ENCODE assay signal across 16 mouse cellular contexts in the genomic region with DNA sequence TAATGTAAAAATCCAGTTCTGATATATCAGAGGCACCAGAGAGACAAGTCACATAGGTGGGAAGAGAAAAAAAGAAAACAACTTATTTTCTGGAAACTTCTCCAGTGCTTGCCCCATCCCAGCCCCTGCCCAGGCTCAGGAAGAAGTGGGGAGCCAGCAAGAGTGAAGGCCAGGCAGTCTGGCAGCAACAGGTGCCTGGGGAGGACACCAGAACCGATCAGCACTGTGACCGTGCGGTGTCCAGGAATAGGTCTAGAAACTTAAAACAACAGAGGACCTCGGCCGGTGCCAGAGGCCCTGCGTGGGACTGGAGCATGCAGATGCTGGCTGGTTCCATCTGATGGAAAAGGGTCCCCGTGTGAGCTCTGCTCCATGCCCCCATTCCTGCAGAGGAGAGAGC. TPM values are rescaled to one million over a fixed set of nuclear protein-coding genes. Genes with fewer than 3 reads are reported as not detected.
DNase-seq lines count a peak whose midpoint lies in the region.
"Had no signal": no experiment of that assay in that cellular context is flagged by ENCODE, and none has a peak within 500 bp of the region (broad histone marks: within the 10 kb centered on the region; RNA-seq: fewer than 3 reads in every experiment).

No protein-coding gene starts in this region.

- intact Hi-C loops in gastrocnemius, postnatal 14 days (cut with DNase I; ENCODE audit: low total_unique reads), result no loop called here

- peak; percentile 30 for DNase-seq in gastrocnemius, adult 18-20 months (ENCODE audit: low spot score)
- no peak for DNase-seq in gastrocnemius, postnatal 14 days
- peak; percentile 19 for DNase-seq in gastrocnemius, postnatal 10 days
- no peak for DNase-seq in gastrocnemius, adult 8-10 months (ENCODE audit: low spot score in 2 of 2)
- DNase-seq in spleen, postnatal 4 days (ENCODE audit: low spot score in 2 of 2), result no peak
- DNase-seq: adrenal gland, adult 8-10 months; adrenal gland, postnatal 14 days; adrenal gland, postnatal 36 days; B cell, adult 2 months; cerebellum, adult 11-12 months; cerebellum, adult 2 months; cerebellum, adult 9-10 months; cerebellum, postnatal 10 days; cerebellum, postnatal 25 days had no signal

RNA-seq across cellular contexts. Expression of a gene that starts 3.4 kb away (rescaled TPM):
- total RNA-seq in gastrocnemius, adult 18-20 months (2021), result not detected
- total RNA-seq in gastrocnemius, postnatal 14 days (2021), result not detected
- total RNA-seq in gastrocnemius, postnatal 10 days (2021), result not detected
- not detected for total RNA-seq in gastrocnemius, adult 8-10 months (2022)
- total RNA-seq: adrenal gland, adult 18-20 months; adrenal gland, adult 8-10 months; adrenal gland, postnatal 14 days; adrenal gland, postnatal 36 days; CH12.LX had no signal

RNA-seq across cellular contexts. Expression of a gene that starts 30.1 kb away (rescaled TPM):
- total RNA-seq in gastrocnemius, adult 18-20 months (2021), result 10 to 100 TPM; 31.3 to 32.0 TPM
- total RNA-seq in gastrocnemius, postnatal 14 days (2021), result 10 to 100 TPM; 54.5 to 64.7 TPM
- 10 to 100 TPM; 76.7 to 84.2 TPM for total RNA-seq in gastrocnemius, postnatal 10 days (2021)
- total RNA-seq in gastrocnemius, adult 8-10 months (2022), result 10 to 100 TPM; 26.8 to 33.1 (median 29.5) TPM

Comparison
In these comparisons a context has a peak if more than half of its experiments do, and no peak if none do; other contexts are left out.
1. DNase-seq: peak in gastrocnemius, adult 18-20 months (single experiment) and gastrocnemius, postnatal 10 days (single experiment); none in gastrocnemius, postnatal 14 days (single experiment), gastrocnemius, adult 8-10 months (0 of 2) and spleen, postnatal 4 days (0 of 2).